Mouse (Mus musculus) thymus, adult 2 months (tissue): ENCODE measurements around the gene Cnn2. TPM values are rescaled to one million over a fixed set of nuclear protein-coding genes. Genes with fewer than 3 reads are reported as not detected.
A peak's percentile ranks its signal among the peaks of the same experiment; 100 is the strongest.

Experiments
- DNase-seq: peaks from one replicate; pipeline ENCODE4 v3.0.0; 2021
- H3K27ac ChIP-seq: fragments of 200-500 bp; 2 replicates; pipeline ENCODE4 v1.5.1; 2012; ENCODE audit warnings: low read length, control low read depth; ENCODE audit not compliant: control insufficient read depth, insufficient read depth
- H3K27me3 ChIP-seq: fragments of 200-500 bp; 2 replicates; pipeline ENCODE4 v1.6.1; 2012; ENCODE audit warnings: mild to moderate bottlenecking, low read length, moderate library complexity, mixed read lengths; ENCODE audit not compliant: control insufficient read depth, insufficient read depth
- H3K36me3 ChIP-seq: fragments of 200-500 bp; 2 replicates; pipeline ENCODE4 v1.6.1; 2012; ENCODE audit warnings: mild to moderate bottlenecking, low read length, moderate library complexity; ENCODE audit not compliant: control insufficient read depth, insufficient read depth
- H3K4me1 ChIP-seq: fragments of 200-500 bp; replicated peaks from 2 replicates; pipeline ENCODE4 v1.6.1; 2012; ENCODE audit warnings: low read length; ENCODE audit not compliant: control insufficient read depth, insufficient read depth
- H3K4me3 ChIP-seq: fragments of 200-500 bp; 2 replicates; pipeline ENCODE4 v1.5.1; 2012; ENCODE audit warnings: mild to moderate bottlenecking, low read length, control low read depth, moderate library complexity; ENCODE audit not compliant: control insufficient read depth, insufficient read depth
- CTCF ChIP-seq: fragments of 200-500 bp; IDR thresholded peaks from 2 replicates; pipeline ENCODE4 v1.5.1; 2012; ENCODE audit warnings: mild to moderate bottlenecking, control low read depth, low read length, moderate library complexity, borderline replicate concordance; ENCODE audit not compliant: control insufficient read depth, poor library complexity, insufficient read depth; ENCODE audit errors: extremely low read depth
- POLR2A ChIP-seq: fragments of 200-500 bp; IDR thresholded peaks from 2 replicates; pipeline ENCODE4 v1.6.1; 2012; ENCODE audit warnings: mild to moderate bottlenecking, low read length, control low read depth, moderate library complexity; ENCODE audit not compliant: control insufficient read depth, poor library complexity, insufficient read depth; ENCODE audit errors: extremely low read depth
- WGBS: fragments of 180-500 bp; shearing (Covaris S2); methylation state at CpG from one replicate; pipeline ENCODE4 v1.1.7; 2018; 5-methylcytosine and 5-hydroxymethylcytosine counted together
- polyA plus RNA-seq: library from polyadenylated mRNA; depleted of rRNA; stranded (reverse); fragments of >200 nt; gene quantifications from 2 replicates; pipeline ENCODE4 v1.2.3, GENCODE M21; 2012

Cnn2 gene
- polyA plus RNA-seq, 1 experiment = 245 TPM

GRCm38 (mm10) chr10:79994397-79995115 is 6.2 kb downstream of the Cnn2 start:
- peak overlapping the region; percentile 51; the same call in 1 of the 2 replicates for H3K27ac ChIP-seq
- no peaks in the 10 kb centered on the region for H3K27me3 ChIP-seq
- TF ChIP-seq POLR2A (no peak), CTCF (no peak)
- H3K4me1 ChIP-seq = peaks cover 37% of the 10 kb centered on the region
- peaks cover 16% of the 10 kb centered on the region for H3K36me3 ChIP-seq
- WGBS = 26% methylated on average over 16 of the region's 16 CpGs
- no peak overlapping the region for H3K4me3 ChIP-seq
- DNase-seq = no peak

DNA sequence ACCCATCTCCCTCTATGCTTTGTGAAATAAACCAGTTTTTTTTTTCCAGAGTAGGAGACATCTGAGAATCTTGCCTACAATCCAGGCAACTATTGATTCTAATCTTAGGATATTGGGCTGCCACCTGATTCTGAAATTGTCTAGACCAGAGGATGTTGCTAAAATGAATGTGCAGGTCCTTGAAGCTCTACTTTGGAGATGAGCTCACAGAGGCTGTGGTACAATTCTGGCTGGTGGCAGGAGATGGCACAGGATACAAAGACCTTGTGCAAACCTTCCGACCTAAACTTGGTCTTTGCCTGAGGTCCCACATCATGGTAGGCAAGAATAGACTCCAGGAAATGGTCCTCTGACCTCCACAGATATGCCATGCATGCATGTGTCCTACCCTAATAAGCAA is 7.3 kb downstream of the Cnn2 start:
- Histone ChIP-seq H3K4me3 (no peak overlapping the region), H3K27me3 (no peaks in the 10 kb centered on the region), H3K36me3 (peaks cover 16% of the 10 kb centered on the region), H3K27ac (peak overlapping the region; percentile 51; the same call in 1 of the 2 replicates), H3K4me1 (peaks cover 31% of the 10 kb centered on the region)
- WGBS = 44% methylated on average over 1 of the region's 1 CpGs
- no peak for TF ChIP-seq POLR2A
- no peak for TF ChIP-seq CTCF
- no peak for DNase-seq

DNA sequence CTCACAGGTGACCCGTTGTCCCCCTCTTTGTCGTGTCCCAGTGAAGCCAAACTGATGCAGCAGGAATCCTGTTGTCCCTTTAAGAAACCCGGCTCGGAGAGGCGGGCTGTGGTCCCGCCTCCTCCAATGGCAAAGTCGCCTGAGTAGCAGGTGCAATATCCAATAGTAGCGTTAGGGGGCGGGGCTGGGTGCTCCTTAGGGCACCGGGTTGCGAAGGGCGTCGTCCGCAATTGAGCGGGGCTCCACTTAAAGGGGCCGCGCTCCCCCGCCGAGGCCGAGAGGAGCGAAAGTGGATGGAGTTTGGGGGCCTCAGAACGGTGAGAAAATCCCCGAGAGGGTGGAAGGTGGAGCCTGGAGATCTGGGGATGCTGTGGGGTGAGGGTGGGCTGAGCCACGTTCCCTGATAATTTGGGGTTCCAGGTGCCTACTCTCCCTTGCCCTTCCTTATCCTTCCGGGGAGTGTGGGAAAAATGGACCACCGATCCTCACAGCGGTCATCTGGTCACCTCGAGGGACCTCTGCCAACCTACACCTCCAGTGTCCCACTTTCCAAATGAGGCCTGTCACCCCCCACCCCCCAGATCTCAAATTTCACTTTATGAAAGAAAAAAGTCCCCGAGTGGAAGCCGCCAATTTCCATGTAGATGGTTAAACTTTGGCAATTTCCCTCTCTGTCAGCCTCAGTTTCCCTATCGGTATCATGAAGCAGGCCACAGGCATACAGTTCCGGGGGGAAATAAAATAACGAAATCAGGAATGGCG is 8.1 kb downstream of the Cnn2 start, which contains the start of gene Abca7:
Abca7 (plus strand) TSS at position 223 of the 762 bp plus-strand sequence.
- peak; percentile 58; the same call in 1 of the 2 replicates for TF ChIP-seq CTCF
- no peak; the same call in 1 of the 2 replicates for TF ChIP-seq POLR2A
- Histone ChIP-seq H3K27ac (peak within 1 kb of the TSS; percentile 51; the same call in 1 of the 2 replicates), H3K4me3 (peak within 1 kb of the TSS; percentile 60), H3K27me3 (no peaks in the 10 kb centered on the region), H3K36me3 (peaks cover 16% of the 10 kb centered on the region), H3K4me1 (peaks cover 27% of the 10 kb centered on the region)
- peak; percentile 98 for DNase-seq
- under 1% methylated on average over 33 of the region's 34 CpGs for WGBS

DNA sequence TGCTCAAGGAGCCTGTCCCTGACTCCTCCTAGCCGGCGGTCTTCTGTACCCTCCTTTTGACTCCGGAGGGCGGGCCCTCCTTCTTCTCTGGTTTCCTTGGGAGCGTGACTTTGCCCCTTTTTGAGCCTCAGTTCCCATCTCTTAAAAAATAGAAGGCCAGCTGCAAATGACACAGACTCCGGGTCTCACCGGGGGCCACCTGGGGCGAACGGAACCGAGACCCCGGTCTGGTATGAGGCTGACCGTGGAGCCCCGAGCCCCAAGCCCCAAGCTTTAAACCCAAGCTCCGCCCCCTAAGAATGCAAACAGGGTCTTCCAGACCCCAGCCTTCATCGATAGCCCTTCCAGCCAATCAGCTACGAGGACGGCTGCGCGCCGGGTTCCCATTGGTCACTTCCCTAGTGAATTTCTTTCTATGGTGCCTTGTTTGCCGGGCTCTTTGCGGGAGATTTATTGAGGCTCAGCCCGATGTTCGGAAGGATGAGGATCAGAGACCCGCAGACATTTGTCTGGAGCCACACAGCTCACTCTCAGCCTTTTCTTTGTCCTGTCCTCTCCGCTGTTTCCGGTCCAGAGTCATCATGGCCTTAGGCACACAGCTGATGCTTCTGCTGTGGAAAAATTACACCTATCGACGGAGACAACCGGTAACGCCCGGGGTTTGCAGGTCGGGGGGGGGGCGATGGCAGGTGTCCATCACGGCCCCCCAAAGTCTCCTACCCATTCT is 8.8 kb downstream of the Cnn2 start:
- Histone ChIP-seq H3K27ac (peak overlapping the region; percentile 3; the same call in 1 of the 2 replicates), H3K27me3 (no peaks in the 10 kb centered on the region), H3K4me3 (peak overlapping the region; percentile 60), H3K4me1 (peaks cover 27% of the 10 kb centered on the region), H3K36me3 (peaks cover 13% of the 10 kb centered on the region)
- 7% methylated on average over 35 of the region's 35 CpGs for WGBS
- DNase-seq = peak; percentile 80
- TF ChIP-seq CTCF (no peak), POLR2A (no peak)

GRCm38 (mm10) chr10:79997819-79998218 is 9.4 kb downstream of the Cnn2 start:
- H3K27ac ChIP-seq = no peak overlapping the region
- TF ChIP-seq CTCF (no peak), POLR2A (no peak)
- no peak for DNase-seq
- peaks cover 27% of the 10 kb centered on the region for H3K4me1 ChIP-seq
- H3K4me3 ChIP-seq = no peak overlapping the region
- H3K36me3 ChIP-seq = peaks cover 10% of the 10 kb centered on the region
- WGBS = 93% methylated on average over 15 of the region's 15 CpGs
- no peaks in the 10 kb centered on the region for H3K27me3 ChIP-seq

DNA sequence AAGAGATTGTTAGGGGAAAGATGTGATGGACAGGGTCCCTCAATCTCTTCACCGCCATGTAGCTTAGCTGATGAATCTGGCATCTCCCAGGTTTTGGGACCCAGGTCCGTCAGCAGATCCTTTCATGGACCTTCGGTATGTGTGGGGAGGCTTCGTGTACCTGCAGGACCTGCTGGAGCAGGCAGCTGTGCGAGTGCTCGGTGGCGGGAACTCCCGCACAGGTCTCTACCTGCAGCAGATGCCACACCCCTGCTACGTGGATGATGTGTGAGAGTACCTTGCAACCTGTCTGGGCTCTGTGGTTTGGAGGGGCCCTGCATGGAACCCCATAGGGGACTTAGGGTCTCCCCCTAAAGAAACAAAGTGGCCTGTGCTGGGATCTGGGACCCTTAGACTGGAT is 13.6 kb downstream of the Cnn2 start:
- no peak overlapping the region for H3K27ac ChIP-seq
- no peak for TF ChIP-seq CTCF
- TF ChIP-seq POLR2A = no peak
- WGBS = 96% methylated on average over 9 of the region's 9 CpGs
- peaks cover 8% of the 10 kb centered on the region for H3K4me1 ChIP-seq
- DNase-seq = no peak
- H3K4me3 ChIP-seq = no peak overlapping the region
- no peaks in the 10 kb centered on the region for H3K27me3 ChIP-seq
- H3K36me3 ChIP-seq = no peaks in the 10 kb centered on the region
